Mouse (Mus musculus): ENCODE results near the gene Glipr1l1.

DNA sequence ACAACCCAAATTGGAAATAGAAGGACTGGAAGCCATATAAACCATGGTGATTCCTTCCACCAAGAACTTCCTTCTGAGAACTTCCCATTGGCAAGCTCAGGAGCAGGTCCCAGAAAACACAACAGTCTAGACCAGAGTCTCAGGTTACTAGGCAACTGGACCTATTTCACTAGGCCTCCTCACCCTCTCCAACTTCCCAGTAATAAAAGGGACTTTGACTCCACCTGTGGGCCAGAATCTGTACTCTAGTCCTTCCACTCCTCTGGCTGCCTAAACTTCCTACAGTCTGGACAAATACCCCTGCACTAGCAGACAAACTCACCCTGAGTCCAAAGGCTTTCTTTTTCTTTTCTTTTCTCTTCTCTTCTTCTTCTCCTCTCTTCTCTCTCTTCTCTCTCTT is 8.8 kb upstream of the Glipr1l1 start:
- TF ChIP-seq POLR2A (IDR thresholded peaks at IDR 0.05; ENCODE audit: low read depth, low read length) (no peak), CTCF (IDR thresholded peaks at IDR 0.05; ENCODE audit: borderline replicate concordance, insufficient read depth, low read length) (no peak)

Measured in embryonic fibroblast, embryonic 13.5 days (primary cell).